Mouse (Mus musculus) liver, embryonic 12.5 days (tissue): ENCODE results near the gene Kazn. TPM values are rescaled to one million over a fixed set of nuclear protein-coding genes. Genes with fewer than 3 reads are reported as not detected.

ENCODE experiments used
- ATAC-seq: fragments of 200-750 bp; cut with Nextera tagmentation; 2 replicates; pipeline ENCODE4 v1.8.0; 2017; ENCODE audit warnings: moderate number of reproducible peaks, mild to moderate bottlenecking, moderate library complexity
- H3K27ac ChIP-seq: fragments of 300-500 bp; sonication (generic); 2 replicates; pipeline ENCODE4 v1.5.1; 2016; ENCODE audit warnings: mild to moderate bottlenecking
- H3K27me3 ChIP-seq: fragments of 300-500 bp; sonication (generic); replicated peaks from 2 replicates; pipeline ENCODE4 v1.6.1; 2016; ENCODE audit warnings: mild to moderate bottlenecking, moderate library complexity
- H3K36me3 ChIP-seq: fragments of 300-500 bp; sonication (generic); 2 replicates; pipeline ENCODE4 v1.6.1; 2016; ENCODE audit warnings: mild to moderate bottlenecking, moderate library complexity
- H3K4me1 ChIP-seq: fragments of 300-500 bp; sonication (generic); 2 replicates; pipeline ENCODE4 v1.6.1; 2016
- H3K4me2 ChIP-seq: fragments of 300-500 bp; sonication (generic); 2 replicates; pipeline ENCODE4 v1.6.1; 2016; ENCODE audit warnings: mild to moderate bottlenecking, moderate library complexity
- H3K4me3 ChIP-seq: fragments of 300-500 bp; sonication (generic); 2 replicates; pipeline ENCODE4 v1.5.1; 2016; ENCODE audit warnings: mild to moderate bottlenecking, moderate library complexity
- H3K9ac ChIP-seq: fragments of 300-500 bp; sonication (generic); 2 replicates; pipeline ENCODE4 v1.6.1; 2016; ENCODE audit warnings: mild to moderate bottlenecking, moderate library complexity
- H3K9me3 ChIP-seq: fragments of 300-500 bp; sonication (generic); replicated peaks from 2 replicates; pipeline ENCODE4 v1.6.1; 2016; ENCODE audit warnings: mild to moderate bottlenecking, moderate library complexity
- WGBS: fragments of 180-500 bp; shearing (Covaris S2); methylation state at CpG from one replicate; pipeline ENCODE4 v1.1.7; 2016; ENCODE audit not compliant: insufficient replicate concordance; 5-methylcytosine and 5-hydroxymethylcytosine counted together
- polyA plus RNA-seq: library from polyadenylated mRNA; unstranded; fragments of >200 nt; fragmentation: Nextera tagmentation; extraction: Ambion mirVana; gene quantifications from 2 replicates; pipeline ENCODE4 v1.2.1, GENCODE M21; 2016

The Kazn gene
- polyA plus RNA-seq, 1 experiment from 2014 or later, result 2.8 TPM

- H3K9me3 ChIP-seq, result no peaks in the 10 kb centered on the region
- H3K27ac ChIP-seq, result no peak overlapping the region
- ATAC-seq, result no peak
- no peak overlapping the region for H3K4me2 ChIP-seq
- WGBS, result 52% methylated on average over 18 of the region's 18 CpGs
- no peak overlapping the region for H3K4me3 ChIP-seq
- peaks cover 43% of the 10 kb centered on the region for H3K4me1 ChIP-seq
- H3K9ac ChIP-seq, result no peak overlapping the region
- H3K27me3 ChIP-seq, result no peaks in the 10 kb centered on the region
- no peaks in the 10 kb centered on the region for H3K36me3 ChIP-seq
Observed at GRCm38 (mm10) chr4:142170882-142171768, 68.1 kb downstream of the Kazn start.

GRCm38 (mm10) chr4:142169636-142170035 lies 69.6 kb downstream of the Kazn start:
- Histone ChIP-seq H3K9ac (no peak overlapping the region), H3K36me3 (no peaks in the 10 kb centered on the region), H3K4me1 (peaks cover 47% of the 10 kb centered on the region), H3K27me3 (no peaks in the 10 kb centered on the region), H3K4me2 (no peak overlapping the region), H3K4me3 (no peak overlapping the region), H3K27ac (no peak overlapping the region), H3K9me3 (no peaks in the 10 kb centered on the region)
- 56% methylated on average over 4 of the region's 4 CpGs for WGBS
- ATAC-seq, result no peak

- no peak for ATAC-seq
- WGBS, result 77% methylated on average over 7 of the region's 7 CpGs
- Histone ChIP-seq H3K4me2 (no peak overlapping the region), H3K9ac (no peak overlapping the region), H3K4me3 (no peak overlapping the region), H3K27ac (no peak overlapping the region), H3K9me3 (no peaks in the 10 kb centered on the region), H3K27me3 (no peaks in the 10 kb centered on the region), H3K36me3 (no peaks in the 10 kb centered on the region), H3K4me1 (peaks cover 41% of the 10 kb centered on the region)
Observed at GRCm38 (mm10) chr4:142168352-142168751, 70.8 kb downstream of the Kazn start.

- Histone ChIP-seq H3K4me1 (peaks cover 27% of the 10 kb centered on the region), H3K36me3 (peaks cover 8% of the 10 kb centered on the region; the same call in 1 of the 2 replicates), H3K27ac (peak overlapping the region; percentile 36; the same call in 1 of the 2 replicates), H3K4me3 (no peak overlapping the region), H3K4me2 (peak overlapping the region; percentile 19; the same call in 1 of the 2 replicates), H3K27me3 (no peaks in the 10 kb centered on the region), H3K9me3 (0 out of 2 replicates have a peak, but pooled peaks cover 11% of the 10 kb centered on the region), H3K9ac (no peak overlapping the region)
- peak; percentile 55 for ATAC-seq
- 7% methylated on average over 18 of the region's 18 CpGs for WGBS
Observed at GRCm38 (mm10) chr4:142165835-142166701, 73.1 kb downstream of the Kazn start.

- Histone ChIP-seq H3K27ac (no peak overlapping the region), H3K9me3 (0 out of 2 replicates have a peak, but pooled peaks cover 11% of the 10 kb centered on the region), H3K4me3 (no peak overlapping the region), H3K27me3 (no peaks in the 10 kb centered on the region), H3K9ac (no peak overlapping the region), H3K4me1 (peaks cover 20% of the 10 kb centered on the region), H3K36me3 (peaks cover 8% of the 10 kb centered on the region; the same call in 1 of the 2 replicates), H3K4me2 (no peak overlapping the region)
- ATAC-seq, result no peak
- 48% methylated on average over 5 of the region's 5 CpGs for WGBS
Observed at GRCm38 (mm10) chr4:142165363-142165762, 73.8 kb downstream of the Kazn start.

- WGBS, result 62% methylated on average over 4 of the region's 4 CpGs
Observed at GRCm38 (mm10) chr4:142164386-142164785, 74.8 kb downstream of the Kazn start.

GRCm38 (mm10) chr4:142163862-142164261 lies 75.3 kb downstream of the Kazn start:
- Histone ChIP-seq H3K9ac (no peak overlapping the region), H3K36me3 (peaks cover 8% of the 10 kb centered on the region; the same call in 1 of the 2 replicates), H3K4me1 (peaks cover 20% of the 10 kb centered on the region), H3K9me3 (0 out of 2 replicates have a peak, but pooled peaks cover 11% of the 10 kb centered on the region), H3K27me3 (no peaks in the 10 kb centered on the region), H3K27ac (no peak overlapping the region), H3K4me3 (no peak overlapping the region), H3K4me2 (no peak overlapping the region)
- WGBS, result 52% methylated on average over 3 of the region's 3 CpGs
- ATAC-seq, result no peak

More at GRCm38 (mm10) chr4:142164386-142164785, 74.8 kb downstream of the Kazn start:
- Histone ChIP-seq H3K4me3 (no peak overlapping the region), H3K27me3 (no peaks in the 10 kb centered on the region), H3K9me3 (0 out of 2 replicates have a peak, but pooled peaks cover 11% of the 10 kb centered on the region), H3K27ac (no peak overlapping the region), H3K4me1 (peaks cover 20% of the 10 kb centered on the region), H3K4me2 (no peak overlapping the region), H3K36me3 (peaks cover 8% of the 10 kb centered on the region; the same call in 1 of the 2 replicates), H3K9ac (no peak overlapping the region)
- ATAC-seq, result no peak

GRCm38 (mm10) chr4:142162729-142163128 lies 76.5 kb downstream of the Kazn start:
- Histone ChIP-seq H3K27me3 (no peaks in the 10 kb centered on the region), H3K4me2 (no peak overlapping the region), H3K9me3 (0 out of 2 replicates have a peak, but pooled peaks cover 11% of the 10 kb centered on the region), H3K27ac (no peak overlapping the region), H3K4me1 (peaks cover 20% of the 10 kb centered on the region), H3K4me3 (no peak overlapping the region), H3K36me3 (peaks cover 8% of the 10 kb centered on the region; the same call in 1 of the 2 replicates), H3K9ac (no peak overlapping the region)
- no peak for ATAC-seq
- WGBS, result 78% methylated on average over 9 of the region's 9 CpGs

- H3K9ac ChIP-seq, result no peak overlapping the region
- WGBS, result 70% methylated on average over 2 of the region's 2 CpGs
- H3K27me3 ChIP-seq, result no peaks in the 10 kb centered on the region
- H3K4me2 ChIP-seq, result no peak overlapping the region
- peaks cover 8% of the 10 kb centered on the region; the same call in 1 of the 2 replicates for H3K36me3 ChIP-seq
- H3K4me3 ChIP-seq, result no peak overlapping the region
- H3K9me3 ChIP-seq, result 0 out of 2 replicates have a peak, but pooled peaks cover 11% of the 10 kb centered on the region
- no peak overlapping the region for H3K27ac ChIP-seq
- no peak for ATAC-seq
- H3K4me1 ChIP-seq, result peaks cover 20% of the 10 kb centered on the region
Observed at GRCm38 (mm10) chr4:142162102-142162501, 77.1 kb downstream of the Kazn start.

GRCm38 (mm10) chr4:142160041-142160440 lies 79.2 kb downstream of the Kazn start:
- Histone ChIP-seq H3K4me3 (no peak overlapping the region), H3K9ac (no peak overlapping the region), H3K9me3 (0 out of 2 replicates have a peak, but pooled peaks cover 11% of the 10 kb centered on the region), H3K27ac (no peak overlapping the region), H3K4me2 (no peak overlapping the region), H3K36me3 (peaks cover 8% of the 10 kb centered on the region; the same call in 1 of the 2 replicates), H3K4me1 (peaks cover 7% of the 10 kb centered on the region; the same call in 1 of the 2 replicates), H3K27me3 (no peaks in the 10 kb centered on the region)
- 75% methylated on average over 8 of the region's 8 CpGs for WGBS
- ATAC-seq, result no peak

GRCm38 (mm10) chr4:142156506-142156905 lies 82.7 kb downstream of the Kazn start:
- Histone ChIP-seq H3K4me1 (no peaks in the 10 kb centered on the region), H3K4me3 (no peak overlapping the region), H3K9me3 (0 out of 2 replicates have a peak, but pooled peaks cover under 1% of the 10 kb centered on the region), H3K27ac (no peak overlapping the region), H3K9ac (no peak overlapping the region), H3K36me3 (no peaks in the 10 kb centered on the region), H3K27me3 (no peaks in the 10 kb centered on the region), H3K4me2 (no peak overlapping the region)
- no peak for ATAC-seq
- 52% methylated on average over 5 of the region's 5 CpGs for WGBS
